In genomic region chr12:8347746-8348462, GRCm38 (mm10) we compare ENCODE assay signal across 11 mouse cellular contexts. TPM values are rescaled to one million over a fixed set of nuclear protein-coding genes. Genes with fewer than 3 reads are reported as not detected.
DNase-seq lines count a peak whose midpoint lies in the region; ATAC-seq and TF ChIP-seq lines count a peak whose summit lies in the region.
"Had no signal": no experiment of that assay in that cellular context is flagged by ENCODE, and none has a peak within 500 bp of the region (broad histone marks: within the 10 kb centered on the region; RNA-seq: fewer than 3 reads in every experiment).

No protein-coding gene starts in this region.

- H3K4me3 ChIP-seq in heart, embryonic 10.5 days = no peak overlapping the region
- no peak overlapping the region for H3K4me3 ChIP-seq in lung, embryonic 15.5 days
- no peak overlapping the region for H3K4me3 ChIP-seq in cerebellum, adult 2 months (replicated peaks; ENCODE audit: insufficient read depth, low read depth, low read length)
- H3K4me3 ChIP-seq: heart, embryonic 13.5 days had no signal

- 76% methylated on average over 8 of the region's 8 CpGs for WGBS in heart, embryonic 10.5 days
- 73% methylated on average over 8 of the region's 8 CpGs for WGBS in lung, embryonic 15.5 days
- 84% methylated on average over 8 of the region's 8 CpGs for WGBS in cerebellum, adult 2 months

- intact Hi-C loops in heart, postnatal 25 days (cut with DNase I) = no loop called here

- ATAC-seq in lung, embryonic 15.5 days (ENCODE audit: borderline replicate concordance, extremely low read depth, low FRiP score, low TSS enrichment) = no peak
- ATAC-seq in common myeloid progenitor, adult 5-6 weeks (replicated peaks; ENCODE audit: low read depth, poor library complexity, severe bottlenecking) = peak; percentile 37
- peak; percentile 57 for ATAC-seq in megakaryocyte, adult 5-6 weeks (ENCODE audit: poor library complexity, severe bottlenecking)

- no peak overlapping the region for H3K4me2 ChIP-seq in lung, embryonic 15.5 days
- H3K4me2 ChIP-seq: heart, embryonic 13.5 days had no signal

- no peak for TF ChIP-seq POLR2A in cerebellum, adult 2 months (IDR thresholded peaks at IDR 0.05; ENCODE audit: borderline replicate concordance, insufficient read depth, low read length)

- H3K9ac ChIP-seq in lung, embryonic 15.5 days = no peak overlapping the region
- H3K9ac ChIP-seq: heart, embryonic 13.5 days had no signal

- no peak for TF ChIP-seq CTCF in cerebellum, adult 2 months (IDR thresholded peaks at IDR 0.05; ENCODE audit: borderline replicate concordance, insufficient read depth, low read depth, low read length)

- H3K4me1 ChIP-seq in heart, embryonic 10.5 days = peaks cover 48% of the 10 kb centered on the region
- H3K4me1 ChIP-seq in lung, embryonic 15.5 days = peaks cover 29% of the 10 kb centered on the region
- no peaks in the 10 kb centered on the region for H3K4me1 ChIP-seq in cerebellum, adult 2 months (ENCODE audit: control insufficient read depth, insufficient read depth, low read length)

- no peak for DNase-seq in heart, embryonic 10.5 days (ENCODE audit: low spot score)
- no peak for DNase-seq in heart, postnatal 25 days (ENCODE audit: low spot score)
- no peak for DNase-seq in lung, adult 18-20 months
- no peak for DNase-seq in cerebellum, adult 2 months
- DNase-seq in urinary bladder, adult 2 months (ENCODE audit: low spot score) = no peak
- DNase-seq: kidney, postnatal 10 days had no signal

- peak overlapping the region; percentile 16; the same call in 1 of the 2 replicates for H3K27ac ChIP-seq in heart, embryonic 10.5 days
- peak overlapping the region; percentile 72 for H3K27ac ChIP-seq in lung, embryonic 15.5 days
- no peak overlapping the region for H3K27ac ChIP-seq in cerebellum, adult 2 months (ENCODE audit: insufficient read depth, low read length)
- H3K27ac ChIP-seq: heart, embryonic 13.5 days had no signal

- peaks cover 3% of the 10 kb centered on the region; the same call in 1 of the 2 replicates for H3K36me3 ChIP-seq in heart, embryonic 10.5 days
- no peaks in the 10 kb centered on the region for H3K36me3 ChIP-seq in lung, embryonic 15.5 days

- H3K9me3 ChIP-seq in heart, embryonic 10.5 days = no peaks in the 10 kb centered on the region
- H3K9me3 ChIP-seq in lung, embryonic 15.5 days = no peaks in the 10 kb centered on the region
- H3K9me3 ChIP-seq: G1E; heart, embryonic 13.5 days had no signal

- no peaks in the 10 kb centered on the region for H3K27me3 ChIP-seq in heart, embryonic 10.5 days (ENCODE audit: insufficient read depth, poor library complexity, severe bottlenecking)
- H3K27me3 ChIP-seq in lung, embryonic 15.5 days = no peaks in the 10 kb centered on the region
- no peaks in the 10 kb centered on the region for H3K27me3 ChIP-seq in cerebellum, adult 2 months (ENCODE audit: control insufficient read depth, insufficient read depth, low read length)
- H3K27me3 ChIP-seq: heart, embryonic 13.5 days had no signal

RNA-seq across cellular contexts. Expression of gene Hs1bp3, which starts 34.7 kb away (rescaled TPM):
- 15.2 and 19.8 TPM in 2 replicates for polyA plus RNA-seq in heart, embryonic 10.5 days (2016; fragmentation: Nextera tagmentation; extraction: Ambion mirVana)
- 10 to 100 TPM; 11.9 to 14.1 TPM for total RNA-seq in heart, postnatal 25 days (2021)
- polyA plus RNA-seq in lung, embryonic 15.5 days (2015; fragmentation: Nextera tagmentation; extraction: Ambion mirVana) = 16.2 and 16.3 TPM in 2 replicates
- 1.4 and 6.9 TPM in 2 replicates for total RNA-seq in common myeloid progenitor, adult 5-6 weeks (2017)
- 4.7 and 4.8 TPM in 2 replicates for total RNA-seq in megakaryocyte, adult 5-6 weeks (2015)
- total RNA-seq in megakaryocyte, adult 5-6 weeks (2017) = 4.4 and 6.7 TPM in 2 replicates
- 14.7 and 15.8 TPM in 2 replicates for polyA plus RNA-seq in cerebellum, adult 2 months (2012; rRNA removed)
- polyA plus RNA-seq in urinary bladder, adult 2 months (2012; rRNA removed) = 16.7 and 19.7 TPM in 2 replicates

RNA-seq across cellular contexts. Expression of gene Gdf7, which starts 46.1 kb away (rescaled TPM):
- polyA plus RNA-seq in heart, embryonic 10.5 days (2016; fragmentation: Nextera tagmentation; extraction: Ambion mirVana) = 0.10 and 0.13 TPM in 2 replicates
- under 1 TPM; 0.23 to 0.53 TPM for total RNA-seq in heart, postnatal 25 days (2021)
- not detected in 2 replicates for polyA plus RNA-seq in lung, embryonic 15.5 days (2015; fragmentation: Nextera tagmentation; extraction: Ambion mirVana)
- total RNA-seq in common myeloid progenitor, adult 5-6 weeks (2017) = not detected in 2 replicates
- total RNA-seq in megakaryocyte, adult 5-6 weeks (2015) = not detected in 2 replicates
- total RNA-seq in megakaryocyte, adult 5-6 weeks (2017) = not detected in 2 replicates
- polyA plus RNA-seq in cerebellum, adult 2 months (2012; rRNA removed) = 0.07 and 0.44 TPM in 2 replicates
- polyA plus RNA-seq in urinary bladder, adult 2 months (2012; rRNA removed) = 0.06 TPM in 1 of 2 replicates, not detected in the other
- total RNA-seq: G1E had no signal
- polyA plus RNA-seq: G1E; heart, embryonic 13.5 days had no signal
